Mouse (Mus musculus): ENCODE measurements around the gene Gm21976. TPM values are rescaled to one million over a fixed set of nuclear protein-coding genes. Genes with fewer than 3 reads are reported as not detected.
A peak's percentile ranks its signal among the peaks of the same experiment; 100 is the strongest.

The Gm21976 gene
- polyA plus RNA-seq, 1 experiment = not detected

DNA sequence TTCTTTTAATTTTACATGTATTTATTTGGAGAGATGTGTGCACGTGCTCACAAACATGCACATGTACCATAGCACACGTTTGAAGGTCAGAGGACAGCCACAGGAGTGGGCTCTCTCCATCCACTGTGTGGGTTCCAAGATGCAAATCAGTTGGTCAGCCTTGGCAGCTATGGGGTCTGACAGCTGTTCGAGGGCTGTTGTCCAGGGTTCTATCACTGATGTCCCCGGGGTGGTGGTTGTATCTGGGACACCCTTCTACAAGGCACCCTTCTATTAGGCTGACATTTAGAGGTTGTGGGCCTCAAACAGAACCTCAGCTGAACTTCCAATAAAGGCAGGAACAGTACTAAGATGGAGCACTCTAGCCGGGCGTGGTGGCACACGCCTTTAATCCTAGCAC lies 3.4 kb upstream of the Gm21976 start:
- Histone ChIP-seq H3K36me3 (ENCODE audit: control insufficient read depth, insufficient read depth, low read length) (peaks cover 25% of the 10 kb centered on the region), H3K4me1 (ENCODE audit: control insufficient read depth, insufficient read depth, insufficient read length, low read length) (no peaks in the 10 kb centered on the region), H3K27ac (ENCODE audit: insufficient read depth, low read depth, low read length) (no peak overlapping the region), H3K4me3 (ENCODE audit: low read depth, low read length) (no peak overlapping the region), H3K27me3 (ENCODE audit: control insufficient read depth, insufficient read depth, low read length) (no peaks in the 10 kb centered on the region)
- TF ChIP-seq CTCF (IDR thresholded peaks at IDR 0.05; ENCODE audit: extremely low read depth, insufficient read length, insufficient replicate concordance, low read depth, low read length) (no peak), POLR2A (IDR thresholded peaks at IDR 0.05; ENCODE audit: low read depth, low read length) (no peak)
- 82% methylated on average over 7 of the region's 7 CpGs for WGBS

DNA sequence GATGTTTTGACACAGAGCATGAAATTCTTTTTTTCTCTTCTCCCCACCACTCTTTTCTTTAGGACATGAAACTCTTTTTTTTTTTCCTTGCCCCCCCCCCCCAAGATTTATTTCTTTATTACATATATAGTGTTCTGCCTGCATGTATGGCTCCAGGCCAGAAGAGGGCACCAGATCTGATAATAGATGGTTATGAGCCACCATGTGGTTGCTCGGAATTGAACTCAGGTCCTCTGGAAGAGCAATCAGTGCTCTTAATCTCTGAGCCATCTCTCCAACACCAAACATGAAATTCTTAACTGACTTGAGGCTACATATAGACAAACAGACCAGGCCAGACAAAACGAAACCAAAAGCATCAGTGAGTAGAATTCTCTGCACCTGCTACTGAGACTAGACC lies 2.2 kb upstream of the Gm21976 start:
- Histone ChIP-seq H3K27ac (ENCODE audit: insufficient read depth, low read depth, low read length) (no peak overlapping the region), H3K27me3 (ENCODE audit: control insufficient read depth, insufficient read depth, low read length) (no peaks in the 10 kb centered on the region), H3K4me1 (ENCODE audit: control insufficient read depth, insufficient read depth, insufficient read length, low read length) (no peaks in the 10 kb centered on the region), H3K36me3 (ENCODE audit: control insufficient read depth, insufficient read depth, low read length) (peaks cover 14% of the 10 kb centered on the region), H3K4me3 (ENCODE audit: low read depth, low read length) (no peak overlapping the region)
- no peak for TF ChIP-seq POLR2A (IDR thresholded peaks at IDR 0.05; ENCODE audit: low read depth, low read length)
- no peak for TF ChIP-seq CTCF (IDR thresholded peaks at IDR 0.05; ENCODE audit: extremely low read depth, insufficient read length, insufficient replicate concordance, low read depth, low read length)
- 54% methylated on average over 2 of the region's 2 CpGs for WGBS

DNA sequence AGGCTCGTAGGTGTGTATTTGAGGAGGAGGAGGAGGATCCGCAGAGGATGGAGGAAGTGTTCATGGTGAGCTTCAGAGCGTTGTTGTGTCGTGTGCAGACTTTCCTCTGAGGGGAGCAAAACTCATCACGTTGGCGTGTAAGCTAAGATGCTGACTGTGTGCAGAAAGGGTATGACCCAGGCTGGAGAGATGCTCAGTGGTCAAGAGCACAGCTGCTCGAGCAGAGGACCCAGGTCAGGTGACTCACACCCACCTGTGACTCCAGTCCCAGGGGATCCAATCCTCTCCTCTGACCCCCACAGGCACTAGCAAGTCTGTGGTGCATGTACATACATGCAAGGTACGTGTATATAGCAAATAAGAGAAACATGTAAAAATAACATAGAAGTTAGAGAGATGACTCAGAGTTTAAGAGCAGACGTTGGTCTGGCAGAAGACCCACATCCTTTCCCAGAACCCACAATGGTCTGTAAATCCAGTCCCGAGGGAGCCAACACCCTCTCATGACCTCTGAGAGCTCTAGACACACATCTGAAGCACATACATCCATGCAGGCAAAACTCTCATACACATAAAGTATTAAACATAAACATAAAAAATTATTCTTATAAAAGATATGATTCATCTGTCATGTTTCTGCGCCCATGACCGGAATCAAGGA lies 1.4 kb downstream of the Gm21976 start:
- 64% methylated on average over 12 of the region's 12 CpGs for WGBS
- Histone ChIP-seq H3K36me3 (ENCODE audit: control insufficient read depth, insufficient read depth, low read length) (no peaks in the 10 kb centered on the region), H3K27me3 (ENCODE audit: control insufficient read depth, insufficient read depth, low read length) (no peaks in the 10 kb centered on the region), H3K27ac (ENCODE audit: insufficient read depth, low read depth, low read length) (no peak overlapping the region), H3K4me1 (ENCODE audit: control insufficient read depth, insufficient read depth, insufficient read length, low read length) (no peaks in the 10 kb centered on the region), H3K4me3 (ENCODE audit: low read depth, low read length) (no peak overlapping the region)
- TF ChIP-seq POLR2A (IDR thresholded peaks at IDR 0.05; ENCODE audit: low read depth, low read length) = no peak
- TF ChIP-seq CTCF (IDR thresholded peaks at IDR 0.05; ENCODE audit: extremely low read depth, insufficient read length, insufficient replicate concordance, low read depth, low read length) = no peak

DNA sequence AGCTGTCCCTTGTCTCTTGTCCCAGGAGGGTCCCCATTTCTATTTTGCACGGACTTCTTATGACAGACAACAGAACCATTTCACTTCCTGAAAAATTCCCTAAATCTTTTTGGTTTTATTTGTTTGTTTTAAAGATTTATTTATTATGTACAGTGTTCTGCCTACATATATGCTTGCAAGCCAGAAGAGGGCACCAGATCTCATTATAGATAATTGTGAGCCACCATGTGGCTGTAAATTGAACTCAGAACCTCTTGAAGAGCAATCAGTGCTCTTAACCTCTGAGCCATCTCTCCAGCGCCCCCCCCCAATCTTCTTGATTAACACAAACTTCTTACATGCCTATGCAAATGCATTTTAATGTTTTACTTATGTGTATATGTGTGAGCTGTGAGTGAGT lies 11.0 kb downstream of the Gm21976 start:
- no peaks in the 10 kb centered on the region for H3K36me3 ChIP-seq (ENCODE audit: control insufficient read depth, insufficient read depth, low read length)
- no peaks in the 10 kb centered on the region for H3K27me3 ChIP-seq (ENCODE audit: control insufficient read depth, insufficient read depth, low read length)
- 27% methylated on average over 2 of the region's 2 CpGs for WGBS
- H3K4me1 ChIP-seq (ENCODE audit: control insufficient read depth, insufficient read depth, insufficient read length, low read length) = no peaks in the 10 kb centered on the region
- H3K27ac ChIP-seq (ENCODE audit: insufficient read depth, low read depth, low read length) = no peak overlapping the region
- H3K4me3 ChIP-seq (ENCODE audit: low read depth, low read length) = no peak overlapping the region
- TF ChIP-seq POLR2A (IDR thresholded peaks at IDR 0.05; ENCODE audit: low read depth, low read length) = no peak
- no peak for TF ChIP-seq CTCF (IDR thresholded peaks at IDR 0.05; ENCODE audit: extremely low read depth, insufficient read length, insufficient replicate concordance, low read depth, low read length)

DNA sequence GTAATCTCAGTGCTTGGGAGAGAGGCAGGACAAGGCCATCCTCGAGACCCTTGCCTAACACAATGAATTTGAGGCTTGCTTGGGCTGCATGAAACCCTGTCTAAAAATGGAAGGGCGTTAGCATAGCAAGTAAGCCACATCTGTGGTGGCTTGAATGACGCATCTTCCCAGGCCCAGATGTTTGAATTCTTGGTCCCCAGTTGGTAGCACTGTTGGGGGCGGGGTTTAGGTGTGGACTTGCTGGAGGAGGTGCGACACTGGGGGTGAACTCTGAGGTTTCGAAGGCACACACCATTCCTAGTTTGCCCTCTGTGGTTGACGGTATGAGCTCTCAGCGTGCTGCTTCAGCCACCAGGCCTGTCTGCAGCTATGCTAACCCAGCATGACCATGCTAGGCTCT lies 12.0 kb downstream of the Gm21976 start:
- H3K27me3 ChIP-seq (ENCODE audit: control insufficient read depth, insufficient read depth, low read length) = no peaks in the 10 kb centered on the region
- H3K4me3 ChIP-seq (ENCODE audit: low read depth, low read length) = no peak overlapping the region
- H3K27ac ChIP-seq (ENCODE audit: insufficient read depth, low read depth, low read length) = no peak overlapping the region
- H3K36me3 ChIP-seq (ENCODE audit: control insufficient read depth, insufficient read depth, low read length) = no peaks in the 10 kb centered on the region
- H3K4me1 ChIP-seq (ENCODE audit: control insufficient read depth, insufficient read depth, insufficient read length, low read length) = no peaks in the 10 kb centered on the region
- no peak for TF ChIP-seq POLR2A (IDR thresholded peaks at IDR 0.05; ENCODE audit: low read depth, low read length)
- WGBS = 78% methylated on average over 8 of the region's 8 CpGs

DNA sequence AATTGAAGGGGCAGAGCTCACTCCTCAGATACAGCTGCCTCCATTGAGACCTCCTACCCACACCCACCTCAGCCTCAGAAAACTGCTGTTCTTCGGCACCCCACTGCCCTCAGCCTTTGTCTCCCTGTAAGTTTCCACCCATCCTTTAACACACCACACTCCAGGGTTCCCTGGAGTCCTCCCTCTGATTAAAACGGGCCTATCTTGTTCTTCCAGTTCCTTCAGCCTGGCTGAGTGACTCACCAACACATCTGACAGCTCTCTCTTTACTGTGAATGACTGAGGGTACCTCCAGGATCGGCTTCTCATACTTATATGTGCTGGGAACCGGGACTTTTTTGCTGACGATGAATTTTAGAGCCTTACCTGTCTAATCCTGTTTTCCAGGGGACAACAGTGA lies 16.4 kb downstream of the Gm21976 start:
- no peaks in the 10 kb centered on the region for H3K36me3 ChIP-seq (ENCODE audit: control insufficient read depth, insufficient read depth, low read length)
- no peak overlapping the region for H3K4me3 ChIP-seq (ENCODE audit: low read depth, low read length)
- no peak for TF ChIP-seq POLR2A (IDR thresholded peaks at IDR 0.05; ENCODE audit: low read depth, low read length)
- no peak for TF ChIP-seq CTCF (IDR thresholded peaks at IDR 0.05; ENCODE audit: extremely low read depth, insufficient read length, insufficient replicate concordance, low read depth, low read length)
- no peaks in the 10 kb centered on the region for H3K27me3 ChIP-seq (ENCODE audit: control insufficient read depth, insufficient read depth, low read length)
- 28% methylated on average over 5 of the region's 5 CpGs for WGBS
- H3K4me1 ChIP-seq (ENCODE audit: control insufficient read depth, insufficient read depth, insufficient read length, low read length) = 0 out of 2 replicates have a peak, but pooled peaks cover 2% of the 10 kb centered on the region
- no peak overlapping the region for H3K27ac ChIP-seq (ENCODE audit: insufficient read depth, low read depth, low read length)

DNA sequence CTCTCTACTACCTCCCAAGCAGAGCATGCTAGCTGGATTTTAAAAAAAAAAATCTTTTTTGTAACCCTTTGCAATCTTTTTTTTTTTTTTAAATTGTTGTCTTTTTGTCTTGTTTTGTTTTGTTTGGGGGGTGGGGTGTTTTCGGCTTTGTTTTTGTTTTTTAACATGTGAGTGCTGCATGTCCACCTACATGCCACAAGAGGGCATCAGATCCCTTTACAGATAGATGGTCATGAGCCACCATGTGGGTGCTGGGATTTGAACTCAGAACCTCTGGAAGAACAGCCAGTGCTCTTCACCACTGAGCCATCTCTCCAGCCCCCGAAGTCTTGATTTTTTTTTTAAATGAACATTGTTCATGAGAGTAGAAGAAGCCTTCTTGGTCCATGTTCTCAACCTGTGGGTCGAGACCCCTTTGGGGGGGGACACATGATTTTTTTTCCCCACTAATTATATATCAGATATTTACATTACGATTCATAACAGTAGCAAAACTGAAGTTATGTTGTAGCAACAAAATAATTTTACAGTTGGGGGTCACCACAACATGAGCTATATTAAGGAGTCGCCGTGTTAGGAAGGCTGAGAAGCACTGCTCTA lies 18.3 kb downstream of the Gm21976 start:
- WGBS = 91% methylated on average over 6 of the region's 6 CpGs
- Histone ChIP-seq H3K4me3 (ENCODE audit: low read depth, low read length) (no peak overlapping the region), H3K27me3 (ENCODE audit: control insufficient read depth, insufficient read depth, low read length) (no peaks in the 10 kb centered on the region), H3K27ac (ENCODE audit: insufficient read depth, low read depth, low read length) (no peak overlapping the region), H3K36me3 (ENCODE audit: control insufficient read depth, insufficient read depth, low read length) (no peaks in the 10 kb centered on the region), H3K4me1 (ENCODE audit: control insufficient read depth, insufficient read depth, insufficient read length, low read length) (0 out of 2 replicates have a peak, but pooled peaks cover 2% of the 10 kb centered on the region)
- no peak for TF ChIP-seq POLR2A (IDR thresholded peaks at IDR 0.05; ENCODE audit: low read depth, low read length)
- TF ChIP-seq CTCF (IDR thresholded peaks at IDR 0.05; ENCODE audit: extremely low read depth, insufficient read length, insufficient replicate concordance, low read depth, low read length) = peak; percentile 20; the same call in 1 of the 2 replicates
